Mouse (Mus musculus): ENCODE results near the gene She.

DNA sequence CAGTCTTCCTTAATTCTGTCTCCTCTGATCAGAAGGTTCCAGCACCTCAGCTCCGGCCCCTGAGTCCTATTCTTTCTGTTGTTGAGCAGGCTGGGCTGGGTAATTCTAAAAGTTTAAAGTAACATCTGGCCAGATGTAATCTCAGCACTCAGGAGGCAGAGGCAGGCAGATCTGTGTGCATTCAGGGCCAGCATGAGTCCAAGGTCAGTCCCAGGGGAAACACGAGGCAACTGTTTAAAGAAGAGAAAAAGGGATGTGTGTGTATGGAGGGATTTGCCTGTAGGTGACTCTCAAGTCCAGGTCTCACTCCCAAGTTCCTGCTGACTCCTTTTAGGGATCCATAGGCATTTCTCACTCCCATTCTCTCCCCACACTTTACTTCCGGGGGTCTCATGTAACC lies 76.7 kb downstream of the She start:
- no peak for TF ChIP-seq GATA1 (IDR thresholded peaks at IDR 0.05; ENCODE audit: low read length)
- no peak for TF ChIP-seq TAL1 (IDR thresholded peaks at IDR 0.05; ENCODE audit: low read length)

Measured in erythroblast, embryonic 14.5 days (primary cell).